ENCODE assay signal across 9 mouse cellular contexts in the genomic region with DNA sequence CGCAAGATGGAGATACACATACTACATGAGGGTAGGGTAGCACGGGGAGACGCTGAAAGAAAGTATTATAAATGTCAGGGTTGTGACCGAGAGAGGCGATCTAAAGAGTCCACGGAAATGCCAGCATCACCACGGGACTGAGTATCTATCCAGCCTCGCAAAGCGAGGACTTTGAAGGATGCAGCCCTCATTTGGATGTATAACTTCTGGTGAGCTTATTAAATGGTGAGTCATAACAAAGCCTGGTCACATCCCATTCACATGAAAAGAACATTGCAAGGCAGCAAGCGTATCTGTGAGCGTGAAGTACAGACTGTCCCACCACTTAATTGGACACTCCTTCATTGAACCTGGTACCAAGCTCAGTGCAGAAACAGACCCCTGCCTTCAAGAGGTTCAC. TPM values are rescaled to one million over a fixed set of nuclear protein-coding genes. Genes with fewer than 3 reads are reported as not detected.
DNase-seq lines count a peak whose midpoint lies in the region; ATAC-seq and TF ChIP-seq lines count a peak whose summit lies in the region.
"Had no signal": no experiment of that assay in that cellular context is flagged by ENCODE, and none has a peak within 500 bp of the region (broad histone marks: within the 10 kb centered on the region; RNA-seq: fewer than 3 reads in every experiment).

No protein-coding gene starts in this region.

- 0 out of 2 replicates have a peak, but pooled peaks cover 22% of the 10 kb centered on the region for H3K27me3 ChIP-seq in heart, embryonic 12.5 days (replicated peaks)
- H3K27me3 ChIP-seq in midbrain, embryonic 10.5 days (ENCODE audit: low read depth, poor library complexity, severe bottlenecking) = peaks cover 69% of the 10 kb centered on the region
- peaks cover 39% of the 10 kb centered on the region for H3K27me3 ChIP-seq in midbrain, postnatal 0 days (ENCODE audit: insufficient read depth, low read length)
- peaks cover 54% of the 10 kb centered on the region for H3K27me3 ChIP-seq in limb, embryonic 13.5 days

- no peaks in the 10 kb centered on the region for H3K36me3 ChIP-seq in heart, embryonic 12.5 days
- H3K36me3 ChIP-seq in midbrain, embryonic 10.5 days = no peaks in the 10 kb centered on the region
- no peaks in the 10 kb centered on the region for H3K36me3 ChIP-seq in midbrain, postnatal 0 days (ENCODE audit: insufficient read depth, low read length)
- no peaks in the 10 kb centered on the region for H3K36me3 ChIP-seq in limb, embryonic 13.5 days

- H3K9me3 ChIP-seq in heart, embryonic 12.5 days (replicated peaks) = no peaks in the 10 kb centered on the region
- peaks cover 5% of the 10 kb centered on the region; the same call in 1 of the 2 replicates for H3K9me3 ChIP-seq in midbrain, embryonic 10.5 days (replicated peaks)
- H3K9me3 ChIP-seq in midbrain, postnatal 0 days (ENCODE audit: low read length) = no peaks in the 10 kb centered on the region
- peaks cover 5% of the 10 kb centered on the region; the same call in 1 of the 2 replicates for H3K9me3 ChIP-seq in limb, embryonic 13.5 days

- WGBS in heart, embryonic 12.5 days = 37% methylated on average over 11 of the region's 11 CpGs
- 52% methylated on average over 11 of the region's 11 CpGs for WGBS in midbrain, embryonic 10.5 days
- 51% methylated on average over 11 of the region's 11 CpGs for WGBS in midbrain, postnatal 0 days
- WGBS in limb, embryonic 13.5 days = 45% methylated on average over 11 of the region's 11 CpGs

- TF ChIP-seq CTCF in midbrain, postnatal 0 days (IDR thresholded peaks at IDR 0.05) = no peak

- peak overlapping the region; percentile 80 for H3K4me3 ChIP-seq in heart, embryonic 12.5 days
- peak overlapping the region; percentile 77; the same call in 1 of the 2 replicates for H3K4me3 ChIP-seq in midbrain, embryonic 10.5 days
- H3K4me3 ChIP-seq in midbrain, postnatal 0 days (ENCODE audit: low read depth, low read length) = no peak overlapping the region
- H3K4me3 ChIP-seq in limb, embryonic 13.5 days = peak overlapping the region; percentile 70

- H3K4me1 ChIP-seq in heart, embryonic 12.5 days (replicated peaks) = peaks cover 35% of the 10 kb centered on the region
- H3K4me1 ChIP-seq in midbrain, embryonic 10.5 days = peaks cover 27% of the 10 kb centered on the region
- peaks cover 7% of the 10 kb centered on the region; the same call in 1 of the 2 replicates for H3K4me1 ChIP-seq in midbrain, postnatal 0 days (ENCODE audit: insufficient read depth, low read length)
- H3K4me1 ChIP-seq in limb, embryonic 13.5 days = peaks cover 26% of the 10 kb centered on the region

- H3K9ac ChIP-seq in heart, embryonic 12.5 days = peak overlapping the region; percentile 82
- no peak overlapping the region for H3K9ac ChIP-seq in midbrain, postnatal 0 days (replicated peaks; ENCODE audit: low read length, poor library complexity, severe bottlenecking)
- 0 out of 2 replicates have a peak overlapping the region, but pooled peaks have one; percentile 73 for H3K9ac ChIP-seq in limb, embryonic 13.5 days

- no peak overlapping the region for H3K27ac ChIP-seq in heart, embryonic 12.5 days (ENCODE audit: poor library complexity, severe bottlenecking)
- no peak overlapping the region for H3K27ac ChIP-seq in midbrain, embryonic 10.5 days (replicated peaks)
- H3K27ac ChIP-seq in midbrain, postnatal 0 days (ENCODE audit: low read depth, low read length) = no peak overlapping the region
- no peak overlapping the region for H3K27ac ChIP-seq in limb, embryonic 13.5 days

- DNase-seq in heart, postnatal 4 days = no peak
- no peak for DNase-seq in midbrain, embryonic 10.5 days (ENCODE audit: low spot score)
- no peak for DNase-seq in midbrain, postnatal 0 days (ENCODE audit: low spot score)
- no peak for DNase-seq in right cerebral cortex, adult 18-20 months
- no peak for DNase-seq in gastrocnemius, postnatal 10 days
- DNase-seq in adrenal gland, postnatal 36 days = no peak
- DNase-seq: thymus, adult 2 months had no signal

- peak overlapping the region; percentile 97 for H3K4me2 ChIP-seq in heart, embryonic 12.5 days
- no peak overlapping the region for H3K4me2 ChIP-seq in midbrain, postnatal 0 days (ENCODE audit: low read depth, low read length, poor library complexity, severe bottlenecking)
- H3K4me2 ChIP-seq in limb, embryonic 13.5 days (replicated peaks) = peak overlapping the region; percentile 98

- no peak for ATAC-seq in heart, embryonic 12.5 days (ENCODE audit: insufficient number of reproducible peaks, low FRiP score)
- ATAC-seq in midbrain, postnatal 0 days (ENCODE audit: low FRiP score) = no peak
- ATAC-seq in limb, embryonic 13.5 days (ENCODE audit: low FRiP score, low read depth) = no peak

RNA-seq across cellular contexts. Expression of a gene that starts 0.8 kb away (rescaled TPM):
- 3.3 and 4.0 TPM in 2 replicates for polyA plus RNA-seq in heart, embryonic 12.5 days (2016; fragmentation: Nextera tagmentation; extraction: Ambion mirVana)
- 1 to 10 TPM; 6.2 to 6.9 TPM for total RNA-seq in heart, postnatal 4 days (2021)
- polyA plus RNA-seq in midbrain, embryonic 10.5 days (2016; fragmentation: Nextera tagmentation; extraction: Ambion mirVana) = 1.7 TPM in 2 replicates
- total RNA-seq in midbrain, postnatal 0 days (2014; rRNA removed) = 0.42 and 0.82 TPM in 2 replicates
- 0.17 and 0.27 TPM in 2 replicates for polyA plus RNA-seq in midbrain, postnatal 0 days (2015; fragmentation: Nextera tagmentation; extraction: Ambion mirVana)
- 4.2 and 5.4 TPM in 2 replicates for polyA plus RNA-seq in limb, embryonic 13.5 days (2015; fragmentation: Nextera tagmentation; extraction: Ambion mirVana)
- total RNA-seq in gastrocnemius, postnatal 10 days (2021) = 10 to 100 TPM; 13.2 to 14.5 TPM
- total RNA-seq in adrenal gland, postnatal 36 days (2021) = 1 to 10 TPM; 1.7 to 3.2 TPM

RNA-seq across cellular contexts. Expression of a gene that starts 54.2 kb away (rescaled TPM):
- 8.2 and 10.6 TPM in 2 replicates for polyA plus RNA-seq in heart, embryonic 12.5 days (2016; fragmentation: Nextera tagmentation; extraction: Ambion mirVana)
- 10 to 100 TPM; 10.9 to 11.4 TPM for total RNA-seq in heart, postnatal 4 days (2021)
- 21.7 and 22.5 TPM in 2 replicates for polyA plus RNA-seq in midbrain, embryonic 10.5 days (2016; fragmentation: Nextera tagmentation; extraction: Ambion mirVana)
- 14.1 and 14.3 TPM in 2 replicates for total RNA-seq in midbrain, postnatal 0 days (2014; rRNA removed)
- 11.7 and 14.7 TPM in 2 replicates for polyA plus RNA-seq in midbrain, postnatal 0 days (2015; fragmentation: Nextera tagmentation; extraction: Ambion mirVana)
- 24.0 and 26.3 TPM in 2 replicates for polyA plus RNA-seq in limb, embryonic 13.5 days (2015; fragmentation: Nextera tagmentation; extraction: Ambion mirVana)
- total RNA-seq in gastrocnemius, postnatal 10 days (2021) = 10 to 100 TPM in 1 of 2 experiments, 1 to 10 TPM in 1; 10.0 to 13.0 TPM
- 10 to 100 TPM; 35.0 to 44.2 TPM for total RNA-seq in adrenal gland, postnatal 36 days (2021)
